Mouse (Mus musculus): Measurements from ENCODE around the gene Nxpe4.

- TF ChIP-seq CTCF (IDR thresholded peaks at IDR 0.05; ENCODE audit: extremely low read depth, insufficient read length, insufficient replicate concordance, low read depth, low read length) (no peak), POLR2A (IDR thresholded peaks at IDR 0.05; ENCODE audit: low read depth, low read length) (no peak)
Observed at GRCm38 (mm10) chr9:48418397-48418796, 256.6 kb downstream of the Nxpe4 start.
